Mouse (Mus musculus) heart, postnatal 25 days (tissue): ENCODE measurements around the gene Slc6a15. TPM values are rescaled to one million over a fixed set of nuclear protein-coding genes. Genes with fewer than 3 reads are reported as not detected.

ENCODE experiments used
- DNase-seq: peaks from one replicate; pipeline ENCODE4 v3.0.0; 2022; ENCODE audit warnings: low spot score
- intact Hi-C: fragments of 180-260 bp; cut with DNase I; formaldehyde crosslinking; loops from one replicate; pipeline ENCODE4 v1.15.1; 2025
- total RNA-seq, 2 experiments: library from RNA; stranded (reverse); gene quantifications; 2 replicates each; pipeline ENCODE4 v1.2.3; 2021

The Slc6a15 gene
- under 1 TPM; 0.16 to 0.22 TPM for total RNA-seq

- intact Hi-C loops = no loop called here
- DNase-seq = no peak
Observed at GRCm38 (mm10) chr10:103367371-103368295, at the start of gene Slc6a15. Gene Slc6a15 (plus strand): TSS chr10:103367783.

GRCm38 (mm10) chr10:103321941-103322340, 45.6 kb upstream of the Slc6a15 start:
- intact Hi-C loops = no loop called here
- no peak for DNase-seq

- intact Hi-C loops = no loop called here
- no peak for DNase-seq
Observed at GRCm38 (mm10) chr10:103323386-103323785, 44.2 kb upstream of the Slc6a15 start.

- DNase-seq = no peak
- intact Hi-C loops = no loop called here
Observed at GRCm38 (mm10) chr10:103334306-103334705, 33.3 kb upstream of the Slc6a15 start.

GRCm38 (mm10) chr10:103339928-103340327, 27.7 kb upstream of the Slc6a15 start:
- intact Hi-C loops = no loop called here

GRCm38 (mm10) chr10:103346797-103347196, 20.8 kb upstream of the Slc6a15 start:
- DNase-seq = no peak
- intact Hi-C loops = no loop called here

More at GRCm38 (mm10) chr10:103339928-103340327, 27.7 kb upstream of the Slc6a15 start:
- DNase-seq = no peak

- no peak for DNase-seq
- intact Hi-C loops = no loop called here
Observed at GRCm38 (mm10) chr10:103368296-103369080, 905 bp downstream of the Slc6a15 start.

GRCm38 (mm10) chr10:103369081-103369420, 1.5 kb downstream of the Slc6a15 start:
- no peak for DNase-seq
- intact Hi-C loops = no loop called here

- intact Hi-C loops = loop anchor here (1.0 kb wide), 1 partner anchor 148 kb away; no protein-coding TSS in a partner anchor
- DNase-seq = no peak
Observed at GRCm38 (mm10) chr10:103402171-103402570, 34.6 kb downstream of the Slc6a15 start.

- intact Hi-C loops = no loop called here
- DNase-seq = no peak
Observed at GRCm38 (mm10) chr10:103427717-103428116, 60.1 kb downstream of the Slc6a15 start.

GRCm38 (mm10) chr10:103442588-103442987, 75.0 kb downstream of the Slc6a15 start:
- intact Hi-C loops = no loop called here
- no peak for DNase-seq

- no peak for DNase-seq
- intact Hi-C loops = no loop called here
Observed at GRCm38 (mm10) chr10:103443070-103443469, 75.5 kb downstream of the Slc6a15 start.

- intact Hi-C loops = no loop called here
Observed at GRCm38 (mm10) chr10:103448340-103448739, 80.8 kb downstream of the Slc6a15 start.

GRCm38 (mm10) chr10:103457896-103458295, 90.3 kb downstream of the Slc6a15 start:
- intact Hi-C loops = no loop called here

More at GRCm38 (mm10) chr10:103448340-103448739, 80.8 kb downstream of the Slc6a15 start:
- DNase-seq = no peak

More at GRCm38 (mm10) chr10:103457896-103458295, 90.3 kb downstream of the Slc6a15 start:
- DNase-seq = no peak

Other genes starting within 250 kb of the Slc6a15 start
- not detected for gene Lrriq1, start 131.5 kb upstream of the Slc6a15 start, total RNA-seq